Mouse (Mus musculus) regulatory T cell (primary cell): Measurements from ENCODE around the gene Gm9958.

ENCODE experiments used
- in situ Hi-C: fragments of 300-600 bp; cut with MboI, MseI; formaldehyde crosslinking; loops from one replicate; pipeline ENCODE4 v1.15.1; 2025; ENCODE audit warnings: high pct_unique_total_duplicates

Gene Gm9958

GRCm38 (mm10) chr5:90367067-90367303, at the start of gene Gm9958:
TSS of gene Gm9958 (plus strand) at chr5:90367204.
- in situ Hi-C loops: loop anchor here (5.0 to 10.0 kb wide), 2 partner anchors 140 to 482 kb away; partner anchors contain the start of gene Adamts3

DNA sequence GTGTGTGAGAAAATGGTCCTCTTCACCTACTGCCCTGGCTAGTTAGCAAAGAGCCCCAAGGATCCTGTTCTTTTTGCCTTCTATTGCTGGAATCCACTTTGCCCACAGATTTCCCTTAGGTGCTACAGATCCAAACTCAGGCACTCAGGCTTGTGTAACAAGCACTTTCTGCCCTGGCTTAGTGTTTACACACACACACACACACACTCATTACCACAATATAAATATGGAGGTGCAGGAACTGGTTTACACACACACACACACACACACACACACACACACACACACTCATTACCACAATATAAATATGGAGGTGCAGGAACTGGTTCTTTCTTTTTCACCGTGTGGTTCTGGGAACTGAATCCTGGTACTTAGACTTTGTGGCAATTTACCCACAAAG, 35.9 kb upstream of the Gm9958 start:
- in situ Hi-C loops: loop anchor here (5.0 kb wide), 1 partner anchor 39 kb away; no protein-coding TSS in a partner anchor

DNA sequence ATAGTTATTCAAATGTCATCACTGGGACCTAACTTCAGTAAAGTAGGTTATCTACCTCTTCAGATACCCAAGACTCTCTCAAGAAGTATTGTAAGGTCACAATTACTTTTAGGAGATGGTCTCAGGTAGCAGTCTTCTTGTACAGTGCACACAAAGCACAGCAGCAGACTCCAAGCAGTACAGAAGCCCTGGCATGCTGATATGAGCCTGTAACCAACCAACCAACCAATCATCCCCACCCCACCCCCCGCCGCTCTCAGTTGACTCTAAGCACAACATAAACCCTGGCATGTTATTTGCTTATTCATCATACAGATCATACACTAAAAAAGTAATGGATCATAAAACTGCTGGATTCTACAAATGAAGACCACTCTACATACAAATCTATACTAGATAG, 34.5 kb upstream of the Gm9958 start:
- in situ Hi-C loops: loop anchor here (5.0 kb wide), 1 partner anchor 40 kb away; no protein-coding TSS in a partner anchor

GRCm38 (mm10) chr5:90338177-90339091, 28.6 kb upstream of the Gm9958 start:
- in situ Hi-C loops: no loop called here

- in situ Hi-C loops: no loop called here
Measured at GRCm38 (mm10) chr5:90339129-90339952, 27.7 kb upstream of the Gm9958 start.

DNA sequence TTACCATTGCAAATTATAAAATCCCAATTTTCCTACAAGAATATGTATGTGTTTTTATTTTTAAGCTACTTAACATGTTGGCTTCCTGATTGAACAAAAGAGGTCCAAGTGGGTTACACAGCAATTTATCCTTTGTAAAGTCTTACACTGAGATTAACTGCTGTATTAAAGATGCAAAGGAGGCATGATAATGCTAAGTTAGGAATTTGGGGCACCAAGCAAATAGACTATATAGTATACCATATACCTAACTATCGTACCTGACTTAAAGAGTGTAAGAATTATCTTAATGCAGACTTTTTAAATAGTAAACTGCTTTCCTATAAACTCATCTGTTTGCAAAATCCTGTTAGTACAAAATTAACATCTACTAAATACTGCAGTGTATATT, 27.1 kb upstream of the Gm9958 start:
- in situ Hi-C loops: no loop called here

DNA sequence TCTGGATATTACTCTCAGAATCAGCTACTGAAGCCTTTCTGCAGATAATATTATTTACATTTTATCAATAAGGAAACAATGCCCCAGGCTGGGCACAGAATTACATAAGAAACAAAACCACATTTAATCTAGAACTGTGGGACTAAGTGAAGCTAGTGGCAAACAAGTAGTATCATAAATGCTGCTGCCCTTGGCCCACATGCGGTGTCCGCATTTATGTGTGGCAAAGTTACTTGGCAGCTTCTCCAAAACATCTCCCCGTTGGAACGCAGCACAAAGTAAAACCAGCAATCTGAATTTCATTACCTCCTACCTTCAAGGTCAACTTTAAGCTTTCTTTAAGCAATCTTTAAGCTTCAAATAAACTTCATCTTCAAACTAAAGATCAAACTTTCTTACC, 26.2 kb upstream of the Gm9958 start:
- in situ Hi-C loops: no loop called here

GRCm38 (mm10) chr5:90346877-90347276, 20.1 kb upstream of the Gm9958 start:
- in situ Hi-C loops: no loop called here

- in situ Hi-C loops: no loop called here
Measured at GRCm38 (mm10) chr5:90353552-90354317, 13.3 kb upstream of the Gm9958 start.

DNA sequence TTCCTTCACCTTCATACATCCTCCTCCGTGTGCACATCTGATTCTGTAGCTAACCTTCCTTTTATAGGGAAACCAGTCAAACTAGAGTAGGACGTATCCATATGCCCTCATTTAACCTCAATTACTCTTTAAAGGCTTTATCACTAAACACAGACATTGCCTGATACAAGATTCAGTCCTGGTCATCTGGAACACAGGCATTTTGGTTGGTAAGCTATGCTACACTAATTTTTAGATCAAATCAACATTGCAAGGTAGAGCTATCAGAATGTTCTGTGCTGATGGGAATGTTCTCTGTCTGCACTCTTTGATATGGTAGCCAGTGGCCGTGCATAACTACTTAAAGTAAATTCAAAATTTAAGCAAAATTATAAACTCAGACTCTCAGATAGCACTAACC, 11.2 kb upstream of the Gm9958 start:
- in situ Hi-C loops: no loop called here

DNA sequence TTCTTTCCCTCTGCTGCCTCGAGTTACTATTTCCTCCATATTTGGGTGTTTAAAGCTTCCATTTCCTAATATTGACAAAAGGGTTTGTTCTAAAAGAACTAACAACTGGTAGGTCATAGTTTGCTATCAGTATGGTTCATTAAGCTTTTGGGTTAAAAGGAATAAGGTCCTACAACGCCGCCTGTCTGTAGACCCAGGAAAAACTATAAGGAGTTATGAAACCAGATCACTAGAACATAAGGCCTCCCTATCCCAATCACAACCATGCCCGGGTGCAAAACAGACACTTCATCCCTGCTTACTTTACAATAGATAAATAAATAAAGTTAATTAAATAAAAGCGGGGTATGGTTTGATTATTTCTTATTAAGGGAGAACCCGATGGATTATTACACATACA, 2.5 kb upstream of the Gm9958 start:
- in situ Hi-C loops: loop anchor here (10.0 kb wide), 1 partner anchor 480 kb away; the partner anchor contains the start of gene Adamts3

GRCm38 (mm10) chr5:90365141-90365951, 1.7 kb upstream of the Gm9958 start:
- in situ Hi-C loops: loop anchor here (5.0 to 10.0 kb wide), 2 partner anchors 138 to 481 kb away; partner anchors contain the start of gene Adamts3

- in situ Hi-C loops: loop anchor here (5.0 to 10.0 kb wide), 2 partner anchors 139 to 482 kb away; partner anchors contain the start of gene Adamts3
Measured at GRCm38 (mm10) chr5:90366121-90367066, 610 bp upstream of the Gm9958 start, which contains the start of gene Ankrd17. TSS of gene Ankrd17 (minus strand) at chr5:90366577.

DNA sequence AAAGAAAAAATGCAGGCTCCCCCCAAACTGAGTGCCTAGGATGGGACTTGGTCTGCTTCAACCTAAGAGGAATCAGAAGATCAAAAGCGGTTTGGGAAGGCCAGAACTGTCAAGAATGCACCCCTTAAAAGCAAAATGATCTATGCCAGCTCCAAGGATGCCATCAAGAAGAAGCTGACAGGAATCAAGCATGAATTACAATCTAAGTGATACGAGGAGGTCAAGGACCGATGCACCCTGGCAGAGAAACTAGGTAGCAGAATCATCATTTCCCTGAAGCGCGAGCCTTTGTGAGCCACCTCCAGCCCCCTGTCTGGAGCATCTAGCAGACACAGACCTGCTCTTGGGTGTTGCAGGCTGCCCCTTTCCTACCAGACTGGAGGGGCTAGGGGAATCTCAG, 3.4 kb downstream of the Gm9958 start:
- in situ Hi-C loops: no loop called here

DNA sequence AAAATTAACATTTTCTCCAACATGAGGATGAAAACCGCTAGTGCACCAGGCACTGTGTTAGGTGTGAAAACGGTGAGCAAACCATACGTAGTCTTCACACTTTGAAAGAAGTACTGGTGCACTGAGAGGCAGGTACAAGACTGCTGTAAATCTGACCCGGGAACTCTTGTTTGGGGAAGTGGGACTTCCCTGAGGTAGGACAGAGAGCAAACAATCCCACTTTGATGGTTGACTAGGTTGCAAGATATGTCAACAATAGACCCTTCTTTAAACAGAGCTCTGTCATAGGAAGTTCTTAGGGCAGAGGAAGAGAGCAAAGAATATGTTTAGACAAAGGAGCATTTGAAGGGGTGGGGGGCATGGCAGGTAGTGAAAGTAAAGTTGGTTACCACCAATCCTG, 6.7 kb downstream of the Gm9958 start:
- in situ Hi-C loops: no loop called here

DNA sequence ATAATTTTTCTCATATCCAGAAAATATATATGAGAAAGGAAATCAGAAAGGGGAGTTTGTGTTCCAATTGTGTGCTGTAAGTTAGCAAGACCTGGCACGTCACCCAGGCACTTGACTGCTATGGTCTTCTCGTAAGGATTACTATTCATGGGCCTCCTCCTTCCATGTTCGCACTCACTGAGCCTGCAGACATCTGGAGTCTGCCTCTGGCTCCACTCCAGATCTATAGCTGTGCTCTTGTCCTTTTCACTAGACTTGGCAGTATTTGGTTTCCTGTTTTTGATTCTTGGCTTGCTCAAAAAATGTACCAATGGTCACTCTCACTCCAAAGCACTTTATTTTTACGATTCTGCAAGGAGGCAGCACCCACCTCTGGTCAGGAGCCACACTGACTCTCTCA, 14.5 kb downstream of the Gm9958 start:
- in situ Hi-C loops: loop anchor here (10.0 kb wide), 1 partner anchor 123 kb away; no protein-coding TSS in a partner anchor

- in situ Hi-C loops: loop anchor here (10.0 kb wide), 1 partner anchor 122 kb away; no protein-coding TSS in a partner anchor
Measured at GRCm38 (mm10) chr5:90383080-90383479, 16.1 kb downstream of the Gm9958 start.

GRCm38 (mm10) chr5:90393764-90394163, 26.8 kb downstream of the Gm9958 start:
- in situ Hi-C loops: no loop called here

DNA sequence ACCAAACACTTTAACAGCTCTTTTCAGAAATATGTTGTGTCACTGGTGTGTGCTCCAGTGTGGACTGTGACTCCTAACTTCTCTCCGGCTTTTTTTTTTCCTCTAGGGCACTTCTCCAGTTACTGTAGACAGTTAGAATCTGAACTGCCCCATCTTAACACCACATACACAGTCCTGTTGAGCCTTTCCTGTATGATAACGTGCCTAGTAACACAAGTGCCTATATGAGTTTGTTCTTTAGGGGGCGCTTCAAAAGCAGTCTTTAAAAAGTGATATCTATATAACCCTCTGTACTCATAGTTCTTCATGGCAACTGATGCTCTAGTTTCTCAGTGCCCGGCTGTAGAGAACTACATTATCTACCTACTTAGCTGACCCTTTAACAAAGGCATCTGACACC, 27.3 kb downstream of the Gm9958 start:
- in situ Hi-C loops: no loop called here
